Mouse (Mus musculus): ENCODE data around the gene Entr1.
"Not testable (repeated sequence)": the region's sequence is repeated elsewhere in the genome, so short reads cannot be mapped to it uniquely, and the experiment has no call there.

Gene Entr1

GRCm38 (mm10) chr2:26388682-26389153 lies 398 bp downstream of the Entr1 start:
- DNase-seq (ENCODE audit: low spot score in 2 of 2) = no peak

DNA sequence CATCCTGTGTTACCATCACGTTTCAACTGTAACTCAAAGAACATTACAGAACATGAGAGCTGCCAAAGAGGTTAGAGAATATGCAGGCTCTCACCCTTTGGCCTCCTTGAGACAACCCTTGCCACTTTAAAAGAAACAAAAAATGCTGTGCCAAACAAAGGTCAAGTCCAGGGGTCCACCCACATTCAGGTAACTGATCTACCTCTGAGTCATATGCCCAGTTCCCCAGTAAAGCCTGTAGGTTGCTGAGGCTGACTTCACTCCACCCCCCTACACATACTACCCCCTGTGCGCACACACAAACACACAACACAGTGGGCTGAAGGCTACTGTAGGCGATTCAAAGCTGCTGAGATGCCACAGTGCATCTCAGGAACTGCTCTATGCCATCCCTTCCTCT lies 1.4 kb downstream of the Entr1 start:
- no peak for DNase-seq (ENCODE audit: low spot score in 2 of 2)

- not testable (repeated sequence) for DNase-seq (ENCODE audit: low spot score in 2 of 2)
Observed at GRCm38 (mm10) chr2:26380871-26381270, 8.2 kb downstream of the Entr1 start.

GRCm38 (mm10) chr2:26380131-26380771 lies 8.9 kb downstream of the Entr1 start, which contains the start of gene Snapc4:
Gene Snapc4, minus strand, starts transcription at chr2:26380653.
- peak; percentile 84 for DNase-seq (ENCODE audit: low spot score in 2 of 2)

- DNase-seq (ENCODE audit: low spot score in 2 of 2) = no peak
Observed at GRCm38 (mm10) chr2:26372396-26372795, 16.7 kb downstream of the Entr1 start.

GRCm38 (mm10) chr2:26368572-26368971 lies 20.5 kb downstream of the Entr1 start:
- DNase-seq (ENCODE audit: low spot score in 2 of 2) = no peak

DNA sequence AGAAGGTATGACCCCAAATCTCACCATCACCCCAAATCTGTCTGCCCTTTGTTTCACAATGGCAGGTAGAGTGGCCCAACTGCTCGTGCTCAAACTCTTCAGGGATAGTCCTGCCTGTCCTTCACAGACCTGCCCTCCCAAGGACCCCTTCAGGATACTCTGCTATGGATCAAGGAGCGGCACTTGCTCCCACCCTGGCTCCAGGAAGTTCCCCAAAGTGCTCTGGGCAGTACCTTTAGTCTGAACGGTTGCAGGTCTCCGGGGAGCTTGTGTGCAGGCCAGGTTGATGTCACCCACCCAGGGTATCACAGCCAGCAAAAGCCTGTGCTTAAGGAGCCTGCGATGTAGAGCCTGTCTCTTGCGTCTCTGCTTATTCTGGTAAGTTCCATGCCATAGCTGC lies 21.2 kb downstream of the Entr1 start:
- no peak for DNase-seq (ENCODE audit: low spot score in 2 of 2)

GRCm38 (mm10) chr2:26364738-26365465 lies 24.2 kb downstream of the Entr1 start:
- no peak for DNase-seq (ENCODE audit: low spot score in 2 of 2)

- DNase-seq (ENCODE audit: low spot score in 2 of 2) = no peak
Observed at GRCm38 (mm10) chr2:26363481-26363880, 25.6 kb downstream of the Entr1 start.

GRCm38 (mm10) chr2:26362991-26363390 lies 26.1 kb downstream of the Entr1 start:
- DNase-seq (ENCODE audit: low spot score in 2 of 2) = no peak

DNA sequence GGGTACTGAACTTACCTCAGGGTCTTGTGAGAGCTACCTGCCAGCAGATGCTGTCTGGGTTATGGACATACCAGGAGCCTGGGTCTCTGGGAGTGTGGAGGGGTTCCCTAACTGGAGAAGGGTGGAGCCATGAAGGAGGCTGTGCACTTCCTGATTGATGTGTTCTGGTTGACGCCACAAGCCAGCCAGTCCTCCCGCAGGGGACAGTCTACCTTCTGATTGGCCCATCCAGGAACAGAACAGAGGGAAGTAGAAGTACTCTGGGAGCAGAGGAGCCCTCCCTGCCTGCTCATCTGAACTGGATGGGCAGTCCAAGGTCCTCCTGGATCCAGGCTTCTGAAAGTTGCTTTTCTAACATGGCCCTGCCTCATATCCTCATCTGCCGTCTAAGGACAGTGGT lies 28.3 kb downstream of the Entr1 start, which contains the start of gene Card9:
Gene Card9, minus strand, starts transcription at position 147 of the 400 bp plus-strand sequence.
- DNase-seq (ENCODE audit: low spot score in 2 of 2) = no peak

DNA sequence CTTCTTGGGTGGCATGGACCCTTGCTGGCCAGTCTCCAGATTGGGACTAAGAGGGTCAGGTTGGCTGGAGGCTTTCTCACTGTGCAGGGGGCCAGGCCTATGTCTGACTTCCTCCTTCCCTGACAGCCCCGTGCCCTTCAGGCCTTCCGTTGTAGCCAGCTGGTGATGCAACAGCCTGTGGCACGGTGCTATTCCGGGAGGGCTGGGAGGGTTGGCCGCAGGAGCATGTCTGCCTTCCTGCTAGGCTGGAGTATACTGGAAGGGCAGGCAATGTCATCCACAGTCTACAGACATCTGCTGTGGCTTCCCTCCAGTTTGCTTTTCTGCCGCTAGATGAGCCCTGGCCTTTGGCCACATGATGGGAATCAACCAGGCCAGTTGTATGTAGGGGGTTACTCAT lies 29.1 kb downstream of the Entr1 start:
- DNase-seq (ENCODE audit: low spot score in 2 of 2) = no peak

DNA sequence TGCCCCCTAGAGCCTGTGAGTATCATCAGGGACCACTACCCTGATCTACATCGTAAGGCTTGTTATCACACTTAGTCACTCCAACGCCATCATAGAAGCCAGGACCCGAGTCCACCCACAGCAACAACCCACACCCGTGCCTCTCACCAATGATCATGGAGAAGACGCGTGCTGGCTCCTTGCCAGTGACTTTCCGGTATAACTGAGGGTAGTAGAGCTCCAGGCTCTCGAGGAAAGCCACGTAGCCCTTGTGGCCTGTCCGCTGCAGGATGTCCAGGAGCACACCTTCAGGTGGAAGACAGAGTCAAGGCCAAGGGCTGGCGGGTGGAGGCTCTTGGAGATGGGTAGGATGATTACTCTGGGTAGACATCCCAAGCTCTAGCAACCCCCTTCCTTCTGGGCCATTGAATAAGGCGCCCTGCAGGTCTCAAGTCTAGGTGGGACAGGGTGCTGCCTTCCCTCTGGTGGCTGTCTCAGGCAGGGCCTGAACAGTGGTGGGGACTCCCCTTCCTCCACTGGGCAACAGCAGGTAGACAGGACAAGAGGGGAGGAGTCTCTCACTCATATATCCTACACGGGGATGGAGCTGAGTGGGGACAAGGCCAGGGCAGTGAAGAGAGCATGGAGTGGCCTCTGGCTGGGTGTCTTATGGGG lies 30.3 kb downstream of the Entr1 start:
- DNase-seq (ENCODE audit: low spot score in 2 of 2) = no peak

DNA sequence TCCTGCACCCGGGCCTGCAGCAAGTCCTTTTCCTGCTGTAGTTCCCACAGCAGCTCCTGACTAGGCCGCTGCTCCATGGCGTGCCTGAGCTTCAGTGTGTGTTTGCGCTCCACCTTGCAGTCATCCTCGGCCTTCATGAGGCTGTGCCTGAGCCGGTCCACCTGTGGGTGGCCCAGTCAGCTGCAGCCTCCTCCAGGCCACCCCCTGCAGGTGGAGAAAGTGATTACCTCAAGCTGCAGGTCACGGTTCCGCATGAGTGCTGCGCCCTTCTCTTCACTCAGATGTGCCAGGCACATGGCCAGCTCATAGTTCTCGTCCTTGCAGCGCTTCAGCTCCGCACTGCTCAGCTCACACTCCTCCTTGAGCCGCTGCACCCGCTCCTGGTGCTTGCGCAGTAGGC lies 31.6 kb downstream of the Entr1 start:
- no peak for DNase-seq (ENCODE audit: low spot score in 2 of 2)

DNA sequence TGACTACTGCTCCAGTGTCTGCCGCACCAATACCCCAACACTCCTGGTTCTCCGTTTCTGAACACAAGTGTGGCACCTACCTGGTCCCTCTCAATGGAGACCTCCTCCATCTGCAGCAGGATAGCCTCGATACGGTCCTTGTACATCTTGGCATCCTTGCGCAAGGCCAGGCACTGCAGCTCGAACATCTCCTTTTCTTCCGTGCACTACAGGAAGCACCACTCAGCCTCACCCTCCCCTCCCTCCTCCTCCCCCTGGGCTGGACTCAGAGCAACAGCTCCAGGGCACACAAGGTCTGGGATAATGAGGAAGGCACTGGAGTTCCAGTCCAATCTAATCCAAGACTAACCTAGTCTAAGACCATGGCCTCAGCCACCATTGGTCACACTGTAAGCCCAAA lies 32.4 kb downstream of the Entr1 start:
- no peak for DNase-seq (ENCODE audit: low spot score in 2 of 2)

GRCm38 (mm10) chr2:26356231-26356630 lies 32.9 kb downstream of the Entr1 start:
- DNase-seq (ENCODE audit: low spot score in 2 of 2) = no peak

- DNase-seq (ENCODE audit: low spot score in 2 of 2) = no peak
Observed at GRCm38 (mm10) chr2:26354401-26354800, 34.7 kb downstream of the Entr1 start.

- no peak for DNase-seq (ENCODE audit: low spot score in 2 of 2)
Observed at GRCm38 (mm10) chr2:26353066-26353980, 35.8 kb downstream of the Entr1 start.

DNA sequence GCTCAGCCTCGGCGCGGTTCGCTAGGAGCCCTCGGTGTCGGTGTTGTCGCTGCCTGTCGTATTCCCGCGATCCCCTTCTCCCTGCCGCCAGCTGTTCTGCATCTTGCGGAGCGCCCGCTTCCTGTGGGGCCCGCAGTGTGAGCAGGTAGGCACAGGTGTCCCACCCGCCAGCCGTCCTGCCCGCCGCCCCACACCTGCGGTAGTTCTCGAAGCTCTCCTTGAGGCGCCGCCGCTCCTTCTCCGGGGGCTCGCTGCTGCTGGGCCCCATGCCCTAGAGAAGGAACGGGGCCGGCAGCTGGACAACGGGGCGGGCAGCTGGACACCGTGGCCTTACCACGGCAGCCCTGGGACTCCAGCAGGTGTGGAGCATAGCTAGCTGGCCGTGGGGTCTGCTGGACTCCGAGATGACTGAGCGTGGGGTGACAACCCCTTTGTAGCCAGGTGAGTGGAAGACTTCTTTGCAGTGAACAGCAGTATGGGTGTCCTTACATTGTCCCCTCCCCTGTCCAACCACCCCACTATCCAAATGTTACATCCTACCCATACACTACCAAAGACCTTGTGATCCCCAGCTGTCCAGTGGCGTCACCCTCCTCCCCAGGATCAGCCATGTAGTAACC lies 36.7 kb downstream of the Entr1 start:
- no peak for DNase-seq (ENCODE audit: low spot score in 2 of 2)

- peak; percentile 93 to 95 for DNase-seq (ENCODE audit: low spot score in 2 of 2)
Observed at GRCm38 (mm10) chr2:26351358-26352290, 37.5 kb downstream of the Entr1 start, which contains the start of gene Dnlz. Gene Dnlz, minus strand, starts transcription at chr2:26352110.

Data from frontal cortex, postnatal 36 days (tissue).